Mouse (Mus musculus): ENCODE data around the gene Zfp119b. TPM values are rescaled to one million over a fixed set of nuclear protein-coding genes. Genes with fewer than 3 reads are reported as not detected.

Gene Zfp119b
- polyA plus RNA-seq (2015; fragmentation: Illumina TruSeq; extraction: RNeasy Lipid Tissue Mini Kit (QIAGEN cat#74804); ENCODE audit: insufficient read depth, low replicate concordance): 12.5 TPM

DNA sequence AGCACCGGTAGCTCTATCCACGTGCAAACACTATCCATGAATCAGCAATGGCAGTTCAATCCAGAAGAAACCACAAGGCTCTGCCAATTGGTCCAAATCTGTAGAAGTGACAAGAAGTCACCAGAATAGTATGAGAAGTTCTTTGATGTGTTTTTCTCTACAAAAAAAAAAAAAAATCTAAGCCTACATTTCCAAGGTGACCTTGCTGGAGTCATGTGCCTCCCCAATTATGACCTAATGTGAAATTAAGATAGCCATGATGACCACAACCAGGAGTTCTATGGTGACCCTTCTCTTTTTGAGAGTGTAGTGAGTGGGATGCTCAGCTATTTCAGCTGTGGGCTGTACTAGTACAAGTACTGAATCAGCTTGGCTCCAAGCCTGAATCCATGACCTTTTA is at the start of gene Zfp119b:
Gene Zfp119b, minus strand, starts transcription at position 101 of the 400 bp plus-strand sequence.

DNA sequence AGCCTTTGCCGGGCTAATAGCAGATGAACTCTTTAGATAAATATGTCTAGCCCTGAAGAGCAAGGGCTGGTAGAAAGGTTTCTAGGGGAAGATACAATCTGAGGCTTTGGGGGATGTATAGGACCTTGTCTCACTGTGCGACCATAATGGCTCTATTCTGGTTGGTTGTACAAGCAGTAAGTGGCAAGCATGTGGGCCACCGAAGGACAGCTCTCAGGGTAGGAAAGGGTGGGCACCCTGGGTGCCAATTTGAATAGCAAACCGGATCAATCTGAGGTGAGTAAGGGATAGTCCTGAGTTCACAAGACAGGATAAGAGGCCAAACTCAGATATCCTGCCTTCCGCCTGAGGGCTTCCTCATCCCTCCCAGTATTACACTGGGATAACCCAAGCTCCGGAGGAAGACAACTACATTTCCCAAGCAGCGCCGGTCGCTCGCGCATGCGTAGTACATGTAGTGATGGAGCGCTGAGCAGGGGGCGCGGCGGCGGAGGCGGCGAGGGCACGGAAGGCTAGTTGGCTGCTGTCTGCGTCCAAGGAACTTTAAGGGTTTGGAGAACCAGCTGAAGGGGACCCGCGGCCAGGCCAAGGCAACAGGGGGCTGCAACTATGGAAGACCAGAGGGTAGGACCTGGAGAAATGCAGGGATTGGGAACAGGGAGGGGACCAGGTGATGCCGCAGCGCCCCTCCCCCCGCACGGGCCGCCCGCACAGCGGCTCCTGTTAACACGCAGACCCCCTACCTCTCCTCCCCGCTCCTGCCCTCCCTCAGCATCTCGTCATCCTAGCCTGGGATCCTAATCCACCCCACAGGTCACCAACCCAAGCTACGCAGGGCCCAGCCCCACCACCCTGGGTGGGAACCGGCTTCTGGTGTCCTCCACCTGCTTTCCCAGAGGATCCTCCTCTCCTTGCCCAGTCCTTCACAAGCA is 37.0 kb upstream of the Zfp119b start, which contains the start of gene Fsd1:
Gene Fsd1, plus strand, starts transcription at position 480 of the 932 bp plus-strand sequence.

DNA sequence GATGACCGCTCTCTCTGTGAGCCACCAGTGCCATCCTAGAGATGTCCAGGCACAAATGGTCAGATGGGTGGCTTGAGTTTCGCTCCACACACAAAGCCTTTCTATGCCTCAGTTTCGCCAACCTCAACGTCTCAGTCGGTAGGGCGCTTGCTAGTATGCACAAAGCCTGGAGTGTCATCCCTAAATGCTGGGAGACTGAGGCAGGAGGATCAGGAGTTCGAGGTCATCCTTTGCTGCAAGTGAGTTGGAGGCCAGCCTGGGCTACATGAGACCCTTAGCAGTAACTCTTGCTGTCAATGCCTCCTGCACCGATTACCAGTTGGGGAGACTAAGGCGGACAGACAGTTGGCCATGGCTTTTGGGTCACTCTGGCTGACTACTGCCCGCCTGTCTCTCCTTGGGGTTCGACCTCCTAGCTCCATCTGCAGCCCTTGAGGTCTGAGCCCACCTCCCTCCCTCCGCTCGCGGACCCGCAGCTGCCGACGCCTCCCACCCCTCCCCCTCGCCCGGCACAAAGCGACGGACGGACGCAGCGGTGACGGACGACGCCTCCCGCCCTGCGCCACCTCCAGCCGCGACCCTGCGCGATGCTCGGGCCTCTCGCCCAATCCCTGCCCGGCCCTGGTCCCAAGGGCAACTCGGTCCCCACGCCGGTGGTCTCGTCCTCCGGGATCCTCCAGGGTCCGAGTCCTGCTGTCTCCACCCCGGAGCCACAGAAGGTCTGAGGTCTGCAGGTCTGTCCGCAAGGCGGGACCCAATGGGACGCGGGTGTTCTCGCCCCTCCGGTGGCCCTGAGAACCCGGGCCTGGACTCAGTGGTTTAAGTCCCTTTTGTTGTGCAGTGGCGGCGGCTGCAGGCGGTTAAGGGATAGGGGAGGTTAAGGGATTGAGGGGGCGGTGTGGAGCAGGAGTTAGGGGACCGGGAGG is 20.9 kb upstream of the Zfp119b start, which contains the start of gene Shd:
Gene Shd, plus strand, starts transcription at position 502 of the 926 bp plus-strand sequence.

DNA sequence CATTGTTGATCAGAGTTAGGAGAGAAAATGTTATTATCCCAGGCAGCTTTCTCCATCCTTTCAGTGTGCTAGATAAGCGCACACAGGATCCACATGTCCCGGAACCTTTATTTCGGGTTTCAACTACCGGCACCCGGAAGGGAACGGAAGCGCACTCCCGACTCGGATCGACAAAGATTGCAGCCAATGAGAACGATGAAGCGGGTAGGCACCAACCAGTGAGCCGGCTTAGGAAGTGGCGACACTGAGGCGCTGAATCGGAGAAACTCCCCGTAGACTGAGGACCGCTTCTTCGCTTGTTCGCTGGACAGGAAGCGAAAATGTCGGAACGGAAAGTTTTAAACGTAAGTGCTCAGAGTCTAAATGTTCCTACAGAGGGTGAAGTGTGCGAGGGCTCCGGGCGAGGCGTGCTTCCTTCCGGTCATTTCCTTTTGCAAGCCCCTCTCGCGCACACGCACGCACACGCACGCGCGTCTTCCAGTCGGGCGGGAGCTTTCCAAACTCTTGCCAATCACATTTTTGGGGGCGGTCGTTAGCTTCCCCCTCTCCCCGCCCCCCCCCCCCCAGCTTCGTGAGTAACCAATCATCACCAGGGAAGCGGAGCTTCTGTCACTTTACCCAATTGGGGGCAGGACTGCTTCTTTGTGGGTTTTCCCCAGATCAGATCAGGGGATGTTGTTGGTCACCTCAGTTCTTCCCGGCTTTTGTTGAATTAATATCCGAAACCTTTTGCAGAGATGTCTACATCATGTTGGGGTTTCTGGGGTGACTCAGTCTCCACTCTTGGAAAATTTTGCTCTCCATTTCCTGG is 9.8 kb upstream of the Zfp119b start, which contains the start of gene Yju2:
Gene Yju2, plus strand, starts transcription at position 182 of the 811 bp plus-strand sequence.

DNA sequence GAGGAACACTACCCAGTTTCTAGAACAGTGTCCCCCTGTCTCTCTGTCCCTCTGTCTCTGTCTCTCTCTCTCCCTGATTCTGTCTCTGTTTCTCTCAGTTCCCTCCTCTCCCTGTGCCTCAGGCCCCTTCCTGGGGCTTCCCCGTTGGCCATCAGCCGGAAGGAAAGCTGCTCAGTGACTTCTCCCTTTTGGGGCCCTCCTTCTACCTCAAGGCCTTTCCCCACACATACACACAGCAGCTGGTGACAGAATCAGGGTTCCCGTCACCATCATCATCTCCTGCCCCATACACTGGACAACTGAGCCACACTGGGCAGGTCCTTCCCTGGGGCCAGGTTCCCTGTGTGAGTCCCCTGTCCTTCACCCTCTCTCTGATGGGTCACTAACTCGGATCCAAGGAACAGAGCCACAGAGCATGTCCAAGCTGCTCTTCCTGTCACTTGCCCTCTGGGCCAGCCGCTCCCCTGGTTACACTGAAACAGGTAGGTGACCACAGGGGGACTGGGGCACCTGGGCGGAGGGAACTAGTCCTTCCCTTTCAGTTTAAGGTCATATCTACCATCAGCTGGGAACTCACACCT is 3.2 kb upstream of the Zfp119b start, which contains the start of gene Ebi3:
Gene Ebi3, plus strand, starts transcription at position 194 of the 581 bp plus-strand sequence.

Other genes starting within 250 kb of the Zfp119b start
- 110 TPM for gene Pot1b, start 236.9 kb downstream of the Zfp119b start, polyA plus RNA-seq (2015; fragmentation: Illumina TruSeq; extraction: RNeasy Lipid Tissue Mini Kit (QIAGEN cat#74804); ENCODE audit: insufficient read depth, low replicate concordance)
- gene Adgre4, start 199.5 kb downstream of the Zfp119b start, polyA plus RNA-seq (2015; fragmentation: Illumina TruSeq; extraction: RNeasy Lipid Tissue Mini Kit (QIAGEN cat#74804); ENCODE audit: insufficient read depth, low replicate concordance): 76.8 TPM
- gene Zfp119a, start 70.6 kb downstream of the Zfp119b start, polyA plus RNA-seq (2015; fragmentation: Illumina TruSeq; extraction: RNeasy Lipid Tissue Mini Kit (QIAGEN cat#74804); ENCODE audit: insufficient read depth, low replicate concordance): 9.9 TPM
- 42.3 TPM for gene Zfp959, start 57.4 kb downstream of the Zfp119b start, polyA plus RNA-seq (2015; fragmentation: Illumina TruSeq; extraction: RNeasy Lipid Tissue Mini Kit (QIAGEN cat#74804); ENCODE audit: insufficient read depth, low replicate concordance)
- gene Ebi3, start 3.1 kb upstream of the Zfp119b start, polyA plus RNA-seq (2015; fragmentation: Illumina TruSeq; extraction: RNeasy Lipid Tissue Mini Kit (QIAGEN cat#74804); ENCODE audit: insufficient read depth, low replicate concordance): 13.5 TPM
- gene Yju2, start 9.6 kb upstream of the Zfp119b start, polyA plus RNA-seq (2015; fragmentation: Illumina TruSeq; extraction: RNeasy Lipid Tissue Mini Kit (QIAGEN cat#74804); ENCODE audit: insufficient read depth, low replicate concordance): 8.8 TPM
- gene Shd, start 21.0 kb upstream of the Zfp119b start, polyA plus RNA-seq (2015; fragmentation: Illumina TruSeq; extraction: RNeasy Lipid Tissue Mini Kit (QIAGEN cat#74804); ENCODE audit: insufficient read depth, low replicate concordance): not detected
- not detected for gene Fsd1, start 37.0 kb upstream of the Zfp119b start, polyA plus RNA-seq (2015; fragmentation: Illumina TruSeq; extraction: RNeasy Lipid Tissue Mini Kit (QIAGEN cat#74804); ENCODE audit: insufficient read depth, low replicate concordance)
- 12.9 TPM for gene Stap2, start 56.1 kb upstream of the Zfp119b start, polyA plus RNA-seq (2015; fragmentation: Illumina TruSeq; extraction: RNeasy Lipid Tissue Mini Kit (QIAGEN cat#74804); ENCODE audit: insufficient read depth, low replicate concordance)
- 21.5 TPM for gene Mpnd, start 56.2 kb upstream of the Zfp119b start, polyA plus RNA-seq (2015; fragmentation: Illumina TruSeq; extraction: RNeasy Lipid Tissue Mini Kit (QIAGEN cat#74804); ENCODE audit: insufficient read depth, low replicate concordance)
- 21.0 TPM for gene Sh3gl1, start 87.1 kb upstream of the Zfp119b start, polyA plus RNA-seq (2015; fragmentation: Illumina TruSeq; extraction: RNeasy Lipid Tissue Mini Kit (QIAGEN cat#74804); ENCODE audit: insufficient read depth, low replicate concordance)
- 5.2 TPM for gene Chaf1a, start 90.9 kb upstream of the Zfp119b start, polyA plus RNA-seq (2015; fragmentation: Illumina TruSeq; extraction: RNeasy Lipid Tissue Mini Kit (QIAGEN cat#74804); ENCODE audit: insufficient read depth, low replicate concordance)
- gene Ubxn6, start 125.5 kb upstream of the Zfp119b start, polyA plus RNA-seq (2015; fragmentation: Illumina TruSeq; extraction: RNeasy Lipid Tissue Mini Kit (QIAGEN cat#74804); ENCODE audit: insufficient read depth, low replicate concordance): 30.8 TPM
- gene Hdgfl2, start 130.1 kb upstream of the Zfp119b start, polyA plus RNA-seq (2015; fragmentation: Illumina TruSeq; extraction: RNeasy Lipid Tissue Mini Kit (QIAGEN cat#74804); ENCODE audit: insufficient read depth, low replicate concordance): 31.1 TPM
- gene Plin4, start 160.3 kb upstream of the Zfp119b start, polyA plus RNA-seq (2015; fragmentation: Illumina TruSeq; extraction: RNeasy Lipid Tissue Mini Kit (QIAGEN cat#74804); ENCODE audit: insufficient read depth, low replicate concordance): 0.64 TPM
- 0.11 TPM for gene Plin5, start 168.1 kb upstream of the Zfp119b start, polyA plus RNA-seq (2015; fragmentation: Illumina TruSeq; extraction: RNeasy Lipid Tissue Mini Kit (QIAGEN cat#74804); ENCODE audit: insufficient read depth, low replicate concordance)
- 2.1 TPM for gene Lrg1, start 172.5 kb upstream of the Zfp119b start, polyA plus RNA-seq (2015; fragmentation: Illumina TruSeq; extraction: RNeasy Lipid Tissue Mini Kit (QIAGEN cat#74804); ENCODE audit: insufficient read depth, low replicate concordance)
- gene Sema6b, start 190.8 kb upstream of the Zfp119b start, polyA plus RNA-seq (2015; fragmentation: Illumina TruSeq; extraction: RNeasy Lipid Tissue Mini Kit (QIAGEN cat#74804); ENCODE audit: insufficient read depth, low replicate concordance): 0.68 TPM
- gene Tnfaip8l1, start 213.0 kb upstream of the Zfp119b start, polyA plus RNA-seq (2015; fragmentation: Illumina TruSeq; extraction: RNeasy Lipid Tissue Mini Kit (QIAGEN cat#74804); ENCODE audit: insufficient read depth, low replicate concordance): 4.4 TPM
- 20.5 TPM for gene Mydgf, start 234.4 kb upstream of the Zfp119b start, polyA plus RNA-seq (2015; fragmentation: Illumina TruSeq; extraction: RNeasy Lipid Tissue Mini Kit (QIAGEN cat#74804); ENCODE audit: insufficient read depth, low replicate concordance)